Mouse (Mus musculus): ENCODE measurements around the gene Slc4a1ap. TPM values are rescaled to one million over a fixed set of nuclear protein-coding genes. Genes with fewer than 3 reads are reported as not detected.

The Slc4a1ap gene
- polyA plus RNA-seq, 1 experiment: 0.77 TPM

- H3K27me3 ChIP-seq (ENCODE audit: control insufficient read depth): no peaks in the 10 kb centered on the region
These were observed 70.7 kb downstream of the Slc4a1ap start for GRCm38 (mm10) chr5:31597430-31597944.

GRCm38 (mm10) chr5:31598121-31598520 lies 71.3 kb downstream of the Slc4a1ap start:
- TF ChIP-seq GATA1 (IDR thresholded peaks at IDR 0.05; ENCODE audit: low read length) (no peak), TAL1 (IDR thresholded peaks at IDR 0.05; ENCODE audit: low read length) (no peak)
- Histone ChIP-seq H3K27me3 (ENCODE audit: control insufficient read depth) (no peaks in the 10 kb centered on the region), H3K36me3 (ENCODE audit: control insufficient read depth) (no peaks in the 10 kb centered on the region), H3K4me1 (ENCODE audit: control insufficient read depth) (peaks cover 15% of the 10 kb centered on the region), H3K9me3 (ENCODE audit: control insufficient read depth, low read length) (no peaks in the 10 kb centered on the region), H3K4me3 (replicated peaks) (no peak overlapping the region)

More at GRCm38 (mm10) chr5:31597430-31597944, 70.7 kb downstream of the Slc4a1ap start:
- Histone ChIP-seq H3K36me3 (ENCODE audit: control insufficient read depth) (no peaks in the 10 kb centered on the region), H3K9me3 (ENCODE audit: control insufficient read depth, low read length) (no peaks in the 10 kb centered on the region), H3K4me3 (replicated peaks) (no peak overlapping the region), H3K4me1 (ENCODE audit: control insufficient read depth) (peaks cover 12% of the 10 kb centered on the region)
- TF ChIP-seq GATA1 (IDR thresholded peaks at IDR 0.05; ENCODE audit: low read length) (no peak), TAL1 (IDR thresholded peaks at IDR 0.05; ENCODE audit: low read length) (no peak)

GRCm38 (mm10) chr5:31598579-31598978 lies 71.8 kb downstream of the Slc4a1ap start:
- TF ChIP-seq TAL1 (IDR thresholded peaks at IDR 0.05; ENCODE audit: low read length): no peak
- TF ChIP-seq GATA1 (IDR thresholded peaks at IDR 0.05; ENCODE audit: low read length): no peak
- Histone ChIP-seq H3K27me3 (ENCODE audit: control insufficient read depth) (no peaks in the 10 kb centered on the region), H3K4me1 (ENCODE audit: control insufficient read depth) (peaks cover 15% of the 10 kb centered on the region), H3K9me3 (ENCODE audit: control insufficient read depth, low read length) (no peaks in the 10 kb centered on the region), H3K4me3 (replicated peaks) (no peak overlapping the region), H3K36me3 (ENCODE audit: control insufficient read depth) (no peaks in the 10 kb centered on the region)

- H3K9me3 ChIP-seq (ENCODE audit: control insufficient read depth, low read length): no peaks in the 10 kb centered on the region
- H3K4me1 ChIP-seq (ENCODE audit: control insufficient read depth): peaks cover 15% of the 10 kb centered on the region
- no peaks in the 10 kb centered on the region for H3K36me3 ChIP-seq (ENCODE audit: control insufficient read depth)
- H3K4me3 ChIP-seq (replicated peaks): no peak overlapping the region
- no peaks in the 10 kb centered on the region for H3K27me3 ChIP-seq (ENCODE audit: control insufficient read depth)
- TF ChIP-seq TAL1 (IDR thresholded peaks at IDR 0.05; ENCODE audit: low read length) (no peak), GATA1 (IDR thresholded peaks at IDR 0.05; ENCODE audit: low read length) (no peak)
These were observed 72.4 kb downstream of the Slc4a1ap start for GRCm38 (mm10) chr5:31599161-31599560.

- no peak for TF ChIP-seq GATA1 (IDR thresholded peaks at IDR 0.05; ENCODE audit: low read length)
- no peak for TF ChIP-seq TAL1 (IDR thresholded peaks at IDR 0.05; ENCODE audit: low read length)
- Histone ChIP-seq H3K4me1 (ENCODE audit: control insufficient read depth) (peaks cover 15% of the 10 kb centered on the region), H3K36me3 (ENCODE audit: control insufficient read depth) (no peaks in the 10 kb centered on the region), H3K4me3 (replicated peaks) (no peak overlapping the region), H3K27me3 (ENCODE audit: control insufficient read depth) (no peaks in the 10 kb centered on the region), H3K9me3 (ENCODE audit: control insufficient read depth, low read length) (no peaks in the 10 kb centered on the region)
These were observed 74.4 kb downstream of the Slc4a1ap start for GRCm38 (mm10) chr5:31601162-31601722.

- no peak overlapping the region for H3K4me3 ChIP-seq (replicated peaks)
- H3K4me1 ChIP-seq (ENCODE audit: control insufficient read depth): peaks cover 6% of the 10 kb centered on the region
These were observed 75.6 kb downstream of the Slc4a1ap start for GRCm38 (mm10) chr5:31602377-31602776.

GRCm38 (mm10) chr5:31603766-31604165 lies 77.0 kb downstream of the Slc4a1ap start:
- Histone ChIP-seq H3K36me3 (ENCODE audit: control insufficient read depth) (no peaks in the 10 kb centered on the region), H3K4me3 (replicated peaks) (no peak overlapping the region), H3K27me3 (ENCODE audit: control insufficient read depth) (no peaks in the 10 kb centered on the region), H3K4me1 (ENCODE audit: control insufficient read depth) (peaks cover 6% of the 10 kb centered on the region), H3K9me3 (ENCODE audit: control insufficient read depth, low read length) (no peaks in the 10 kb centered on the region)
- TF ChIP-seq TAL1 (IDR thresholded peaks at IDR 0.05; ENCODE audit: low read length) (no peak), GATA1 (IDR thresholded peaks at IDR 0.05; ENCODE audit: low read length) (no peak)

More at GRCm38 (mm10) chr5:31602377-31602776, 75.6 kb downstream of the Slc4a1ap start:
- no peaks in the 10 kb centered on the region for H3K9me3 ChIP-seq (ENCODE audit: control insufficient read depth, low read length)
- no peaks in the 10 kb centered on the region for H3K36me3 ChIP-seq (ENCODE audit: control insufficient read depth)
- H3K27me3 ChIP-seq (ENCODE audit: control insufficient read depth): no peaks in the 10 kb centered on the region
- TF ChIP-seq TAL1 (IDR thresholded peaks at IDR 0.05; ENCODE audit: low read length): no peak
- TF ChIP-seq GATA1 (IDR thresholded peaks at IDR 0.05; ENCODE audit: low read length): no peak

- H3K36me3 ChIP-seq (ENCODE audit: control insufficient read depth): no peaks in the 10 kb centered on the region
- no peak overlapping the region for H3K4me3 ChIP-seq (replicated peaks)
- peaks cover 6% of the 10 kb centered on the region for H3K4me1 ChIP-seq (ENCODE audit: control insufficient read depth)
- H3K27me3 ChIP-seq (ENCODE audit: control insufficient read depth): no peaks in the 10 kb centered on the region
- no peak for TF ChIP-seq TAL1 (IDR thresholded peaks at IDR 0.05; ENCODE audit: low read length)
- no peak for TF ChIP-seq GATA1 (IDR thresholded peaks at IDR 0.05; ENCODE audit: low read length)
- H3K9me3 ChIP-seq (ENCODE audit: control insufficient read depth, low read length): no peaks in the 10 kb centered on the region
These were observed 79.4 kb downstream of the Slc4a1ap start for GRCm38 (mm10) chr5:31606151-31606550.

Other genes starting within 250 kb of the Slc4a1ap start
- 0.30 and 0.43 TPM in 2 replicates for gene Ift172, start 235.9 kb upstream of the Slc4a1ap start, polyA plus RNA-seq (2012)
- gene Fndc4, start 230.9 kb upstream of the Slc4a1ap start, polyA plus RNA-seq (2012): 0.17 TPM in 1 of 2 replicates, not detected in the other
- not detected in 2 replicates for gene Gckr, start 229.6 kb upstream of the Slc4a1ap start, polyA plus RNA-seq (2012)
- 0.64 and 0.87 TPM in 2 replicates for gene Zfp512, start 74.6 kb upstream of the Slc4a1ap start, polyA plus RNA-seq (2012)
- gene 4930548H24Rik, start 41.3 kb upstream of the Slc4a1ap start, polyA plus RNA-seq (2012): not detected in 2 replicates
- gene Gpn1, start 32.3 kb upstream of the Slc4a1ap start, polyA plus RNA-seq (2012): 0.31 and 0.81 TPM in 2 replicates
- gene Supt7l, start 812 bp downstream of the Slc4a1ap start, polyA plus RNA-seq (2012): 0.54 and 0.64 TPM in 2 replicates
- gene Mrpl33, start 69.9 kb downstream of the Slc4a1ap start, polyA plus RNA-seq (2012): 0.67 and 0.78 TPM in 2 replicates
- 1.3 and 2.2 TPM in 2 replicates for gene Rbks, start 170.6 kb downstream of the Slc4a1ap start, polyA plus RNA-seq (2012)
- 7.0 and 9.5 TPM in 2 replicates for gene Babam2, start 170.7 kb downstream of the Slc4a1ap start, polyA plus RNA-seq (2012)